Mouse (Mus musculus) MEL (cell line): ENCODE data around the gene Ap3m1. TPM values are rescaled to one million over a fixed set of nuclear protein-coding genes. Genes with fewer than 3 reads are reported as not detected.

ENCODE experiments used
- DNase-seq: peaks from one replicate; pipeline ENCODE4 v3.0.0; 2011; ENCODE audit warnings: low read depth, low spot score
- H3K27ac ChIP-seq: 2 replicates; pipeline ENCODE4 v1.5.1; 2012; ENCODE audit warnings: low read depth, mild to moderate bottlenecking, control low read depth, low read length, moderate library complexity; ENCODE audit not compliant: control insufficient read depth
- H3K27me3 ChIP-seq, 2 experiments: fragments of 150-350 bp in 1 of 2; sonication (generic) in 1 of 2; 2 replicates each; pipeline ENCODE4 v1.6.1; 2012; ENCODE audit warnings: low read length in 2 of 2, mild to moderate bottlenecking in 2 of 2, improper control_type of control experiment in 1 of 2, moderate library complexity in 1 of 2; ENCODE audit not compliant: insufficient read depth in 2 of 2, control insufficient read depth in 1 of 2
- H3K36me3 ChIP-seq, 2 experiments: 2 replicates each; pipeline ENCODE4 v1.6.1; 2012 to 2014; ENCODE audit warnings: low read length in 2 of 2, improper control_type of control experiment in 1 of 2, inconsistent platforms in 1 of 2, mild to moderate bottlenecking in 1 of 2; ENCODE audit not compliant: insufficient read depth in 2 of 2, control insufficient read depth in 1 of 2
- H3K4me1 ChIP-seq, 2 experiments: fragments of 150-350 bp in 1 of 2; sonication (generic) in 1 of 2; 2 replicates each; pipeline ENCODE4 v1.6.1; 2012; ENCODE audit warnings: low read length in 2 of 2, improper control_type of control experiment in 1 of 2, mild to moderate bottlenecking in 1 of 2; ENCODE audit not compliant: insufficient read depth in 2 of 2, control insufficient read depth in 1 of 2
- H3K4me3 ChIP-seq, 2 experiments: fragments of 150-350 bp in 1 of 2; sonication (generic) in 1 of 2; 2 replicates each; pipeline ENCODE4 v1.5.1; 2012; ENCODE audit warnings: low read depth in 2 of 2, low read length in 2 of 2, mild to moderate bottlenecking in 2 of 2, moderate library complexity in 2 of 2, control low read depth in 1 of 2, improper control_type of control experiment in 1 of 2; ENCODE audit not compliant: control insufficient read depth in 1 of 2, insufficient read depth in 1 of 2
- H3K79me2 ChIP-seq: 2 replicates; pipeline ENCODE4 v1.6.1; 2012; ENCODE audit warnings: mild to moderate bottlenecking, low read length, moderate library complexity; ENCODE audit not compliant: control insufficient read depth, poor library complexity, insufficient read depth
- H3K9ac ChIP-seq: 2 replicates; pipeline ENCODE4 v1.6.1; 2012; ENCODE audit warnings: low read depth, mild to moderate bottlenecking, control low read depth, low read length, moderate library complexity; ENCODE audit not compliant: control insufficient read depth, poor library complexity, severe bottlenecking
- H3K9me3 ChIP-seq: fragments of 150-350 bp; sonication (generic); replicated peaks from 2 replicates; pipeline ENCODE4 v1.6.1; 2012; ENCODE audit warnings: mild to moderate bottlenecking, low read length, improper control_type of control experiment, moderate library complexity; ENCODE audit not compliant: insufficient read depth
- BHLHE40 ChIP-seq: IDR thresholded peaks from 2 replicates; pipeline ENCODE4 v1.6.1; 2012; ENCODE audit warnings: low read depth, mild to moderate bottlenecking, inconsistent platforms, low read length, improper control_type of control experiment, borderline replicate concordance
- CHD2 ChIP-seq: IDR thresholded peaks from 2 replicates; pipeline ENCODE4 v1.6.1; 2011; ENCODE audit warnings: low read length, improper control_type of control experiment
- CTCF ChIP-seq, 3 experiments: IDR thresholded peaks in 2 of 3; conservative IDR thresholded peaks in 1 of 3; 2 replicates each; pipeline ENCODE4 v1.5.1; 2011 to 2012; ENCODE audit warnings: low read length in 3 of 3, low read depth in 2 of 3, mild to moderate bottlenecking in 2 of 3, improper control_type of control experiment in 1 of 3, inconsistent platforms in 1 of 3, mixed read lengths in 1 of 3, moderate library complexity in 1 of 3; ENCODE audit not compliant: control insufficient read depth in 1 of 3, insufficient read depth in 1 of 3, poor library complexity in 1 of 3, severe bottlenecking in 1 of 3
- E2F4 ChIP-seq: IDR thresholded peaks from 2 replicates; pipeline ENCODE4 v1.6.1; 2011; ENCODE audit warnings: low read depth, low read length, improper control_type of control experiment, borderline replicate concordance
- EP300 ChIP-seq, 2 experiments: IDR thresholded peaks; 2 replicates each; pipeline ENCODE4 v1.6.1; 2011; ENCODE audit warnings: improper control_type of control experiment in 2 of 2, low read length in 2 of 2, low read depth in 1 of 2, mild to moderate bottlenecking in 1 of 2
- ETS1 ChIP-seq: IDR thresholded peaks from 2 replicates; pipeline ENCODE4 v1.6.1; 2012; ENCODE audit warnings: low read depth, mild to moderate bottlenecking, inconsistent platforms, low read length, improper control_type of control experiment, moderate library complexity
- GABPA ChIP-seq: IDR thresholded peaks from 2 replicates; pipeline ENCODE4 v1.6.1; 2012; ENCODE audit warnings: low read depth, mild to moderate bottlenecking, inconsistent platforms, low read length, improper control_type of control experiment, moderate library complexity
- MAFK ChIP-seq: IDR thresholded peaks from 2 replicates; pipeline ENCODE4 v1.6.1; 2011; ENCODE audit warnings: low read depth, mild to moderate bottlenecking, low read length, improper control_type of control experiment, borderline replicate concordance
- MAZ ChIP-seq: IDR thresholded peaks from 2 replicates; pipeline ENCODE4 v1.6.1; 2012; ENCODE audit warnings: low read depth, mild to moderate bottlenecking, inconsistent platforms, low read length, improper control_type of control experiment
- MXI1 ChIP-seq: IDR thresholded peaks from 2 replicates; pipeline ENCODE4 v1.6.1; 2011; ENCODE audit warnings: mild to moderate bottlenecking, low read depth, low read length, improper control_type of control experiment
- MYB ChIP-seq: IDR thresholded peaks from 2 replicates; pipeline ENCODE4 v1.6.1; 2011; ENCODE audit warnings: mild to moderate bottlenecking, low read depth, low read length, improper control_type of control experiment
- MYC ChIP-seq: IDR thresholded peaks from 2 replicates; pipeline ENCODE4 v1.6.1; 2011; ENCODE audit warnings: low read depth, mild to moderate bottlenecking, low read length, improper control_type of control experiment, moderate library complexity
- NELFE ChIP-seq: IDR thresholded peaks from 2 replicates; pipeline ENCODE4 v1.6.1; 2011; ENCODE audit warnings: low read depth, low read length, improper control_type of control experiment
- NRF1 ChIP-seq: IDR thresholded peaks from 2 replicates; pipeline ENCODE4 v1.6.1; 2014; ENCODE audit warnings: low read depth, mild to moderate bottlenecking, inconsistent platforms, low read length, improper control_type of control experiment, moderate library complexity; ENCODE audit not compliant: poor library complexity, insufficient read depth, severe bottlenecking
- POLR2A ChIP-seq, 2 experiments: IDR thresholded peaks; 2 replicates each; pipeline ENCODE4 v1.6.1; 2011 to 2012; ENCODE audit warnings: low read length in 2 of 2, mild to moderate bottlenecking in 2 of 2, control low read depth in 1 of 2, improper control_type of control experiment in 1 of 2, low read depth in 1 of 2, moderate library complexity in 1 of 2; ENCODE audit not compliant: control insufficient read depth in 1 of 2, insufficient read depth in 1 of 2, poor library complexity in 1 of 2
- POLR2AphosphoS2 ChIP-seq: IDR thresholded peaks from 2 replicates; pipeline ENCODE4 v1.6.1; 2011; ENCODE audit warnings: low read length, improper control_type of control experiment
- RAD21 ChIP-seq: IDR thresholded peaks from 2 replicates; pipeline ENCODE4 v1.6.1; 2011; ENCODE audit warnings: mild to moderate bottlenecking, low read depth, low read length, improper control_type of control experiment
- SIN3A ChIP-seq: IDR thresholded peaks from 2 replicates; pipeline ENCODE4 v1.6.1; 2012; ENCODE audit warnings: low read length, improper control_type of control experiment, inconsistent platforms
- SMC3 ChIP-seq: IDR thresholded peaks from 2 replicates; pipeline ENCODE4 v1.6.1; 2011; ENCODE audit warnings: low read depth, low read length, improper control_type of control experiment
- TCF12 ChIP-seq: IDR thresholded peaks from 2 replicates; pipeline ENCODE4 v1.6.1; 2014; ENCODE audit warnings: low read depth, mild to moderate bottlenecking, inconsistent platforms, low read length, improper control_type of control experiment, moderate library complexity
- USF2 ChIP-seq, 2 experiments: IDR thresholded peaks; 2 replicates each; pipeline ENCODE4 v1.6.1; 2011 to 2012; ENCODE audit warnings: improper control_type of control experiment in 2 of 2, low read length in 2 of 2, borderline replicate concordance in 1 of 2, inconsistent platforms in 1 of 2, low read depth in 1 of 2, mild to moderate bottlenecking in 1 of 2; ENCODE audit not compliant: insufficient read depth in 1 of 2
- ZC3H11A ChIP-seq: IDR thresholded peaks from 2 replicates; pipeline ENCODE4 v1.6.1; 2012; ENCODE audit warnings: low read depth, mild to moderate bottlenecking, inconsistent platforms, low read length, improper control_type of control experiment
- ZKSCAN1 ChIP-seq: IDR thresholded peaks from 2 replicates; pipeline ENCODE4 v1.6.1; 2012; ENCODE audit warnings: low read depth, mild to moderate bottlenecking, inconsistent platforms, low read length, improper control_type of control experiment, moderate library complexity
- ZMIZ1 ChIP-seq: IDR thresholded peaks from 2 replicates; pipeline ENCODE4 v1.6.1; 2012; ENCODE audit warnings: low read depth, mild to moderate bottlenecking, inconsistent platforms, low read length, improper control_type of control experiment, moderate library complexity
- ZNF384 ChIP-seq: IDR thresholded peaks from 2 replicates; pipeline ENCODE4 v1.6.1; 2012; ENCODE audit warnings: low read depth, mild to moderate bottlenecking, inconsistent platforms, low read length, improper control_type of control experiment
- polyA plus RNA-seq, 2 experiments: library from polyadenylated mRNA; stranded (reverse) in 1 of 2; unstranded in 1 of 2; fragments of >175 nt in 1 of 2; fragments of >200 nt in 1 of 2; gene quantifications; 2 replicates each; pipeline versions ENCODE4 v1.2.1 to v1.2.4; 2012; ENCODE audit warnings: low replicate concordance in 2 of 2, low read depth in 1 of 2; ENCODE audit not compliant: insufficient read length in 2 of 2, insufficient read depth in 1 of 2, missing spikeins in 1 of 2
- total RNA-seq: library from RNA; depleted of rRNA; stranded (reverse); fragments of 300-350 nt; gene quantifications from 2 replicates; pipeline ENCODE4 v1.2.3, GENCODE M21; 2012

The Ap3m1 gene
- total and polyA plus RNA-seq, 3 experiments, result 31.8 to 47.4 TPM; not detected in 1

DNA sequence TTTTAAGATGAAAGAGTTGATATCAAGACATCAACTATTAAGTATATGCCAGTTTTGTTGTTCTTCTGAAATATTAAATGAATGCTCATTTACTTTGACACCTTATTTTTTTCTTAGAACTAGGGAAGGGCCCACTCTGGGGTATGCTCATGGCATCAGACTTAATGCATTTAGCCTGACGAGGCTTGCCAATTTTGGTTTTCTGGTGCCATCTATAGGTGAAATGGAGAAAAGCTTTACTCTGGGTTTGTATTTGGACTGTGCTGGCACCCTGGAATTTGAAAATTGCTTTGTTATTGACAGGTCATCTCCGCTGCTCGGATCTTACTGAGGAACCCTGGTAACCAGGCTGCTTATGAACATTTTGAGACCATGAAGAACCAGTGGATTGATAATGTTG, 33.3 kb downstream of the Ap3m1 start:
- peak; percentile 74 for TF ChIP-seq SMC3
- TF ChIP-seq BHLHE40, result no peak
- no peak for TF ChIP-seq MXI1
- no peak for TF ChIP-seq CHD2
- TF ChIP-seq CTCF (IDR thresholded peaks at IDR 0.05 in 2 of 3, conservative IDR thresholded peaks at IDR 0.05 in 1 of 3; ENCODE audit: control insufficient read depth in 1 of 3, insufficient read depth in 1 of 3, low read depth in 2 of 3, low read length in 3 of 3, poor library complexity in 1 of 3, severe bottlenecking in 1 of 3), result peak; percentile 30 to 82 (median 49); a peak in 5 of 6 replicates
- no peak for TF ChIP-seq NRF1
- 0 out of 2 replicates have a peak, but pooled peaks have one; percentile 22 for TF ChIP-seq SIN3A
- TF ChIP-seq POLR2A (IDR thresholded peaks at IDR 0.05; ENCODE audit: control insufficient read depth in 1 of 2, insufficient read depth in 1 of 2, low read depth in 1 of 2, low read length in 2 of 2, poor library complexity in 1 of 2), result no peak
- TF ChIP-seq ETS1, result no peak
- no peak for TF ChIP-seq USF2 (IDR thresholded peaks at IDR 0.05; ENCODE audit: borderline replicate concordance in 1 of 2, insufficient read depth in 1 of 2, low read depth in 1 of 2, low read length in 2 of 2)
- peak; percentile 93 for TF ChIP-seq RAD21
- TF ChIP-seq MYB, result no peak
- TF ChIP-seq NELFE, result no peak
- no peak for TF ChIP-seq TCF12
- TF ChIP-seq ZNF384, result no peak
- no peak for TF ChIP-seq MYC
- no peak for TF ChIP-seq MAZ
- TF ChIP-seq EP300 (IDR thresholded peaks at IDR 0.05; ENCODE audit: low read depth in 1 of 2, low read length in 2 of 2), result no peak
- no peak for TF ChIP-seq E2F4
- no peak for TF ChIP-seq ZKSCAN1
- no peak for TF ChIP-seq MAFK
- TF ChIP-seq ZMIZ1, result no peak
- TF ChIP-seq POLR2AphosphoS2, result no peak
- TF ChIP-seq GABPA, result no peak
- TF ChIP-seq ZC3H11A, result peak; percentile 82
- H3K27me3 ChIP-seq, result no peaks in the 10 kb centered on the region
- H3K9ac ChIP-seq, result no peak overlapping the region
- peak; percentile 62 for DNase-seq
- no peaks in the 10 kb centered on the region for H3K79me2 ChIP-seq
- no peak overlapping the region for H3K27ac ChIP-seq
- H3K36me3 ChIP-seq, result peaks cover 0 to 3% of the 10 kb centered on the region in 2 experiments; a peak in 3 of 4 replicates
- no peaks in the 10 kb centered on the region for H3K9me3 ChIP-seq
- H3K4me1 ChIP-seq, result 0 out of 4 replicates have a peak, but pooled peaks cover 0 to 2% of the 10 kb centered on the region in 2 experiments
- no peak overlapping the region for H3K4me3 ChIP-seq
